Mouse (Mus musculus): ENCODE results near the gene Sptan1. TPM values are rescaled to one million over a fixed set of nuclear protein-coding genes. Genes with fewer than 3 reads are reported as not detected.

Sptan1 gene
- polyA plus RNA-seq, 1 experiment from 2014 or later = 243 TPM

GRCm38 (mm10) chr2:30080181-30080800 is 114.9 kb downstream of the Sptan1 start:
- Histone ChIP-seq H3K9me3 (replicated peaks; ENCODE audit: control insufficient read depth, low read length, poor library complexity, severe bottlenecking) (no peaks in the 10 kb centered on the region), H3K4me2 (ENCODE audit: low read length) (no peak overlapping the region), H3K9ac (ENCODE audit: low read depth, low read length) (no peak overlapping the region), H3K27me3 (ENCODE audit: control insufficient read depth, insufficient read depth, low read depth, low read length) (no peaks in the 10 kb centered on the region), H3K36me3 (ENCODE audit: control insufficient read depth, insufficient read depth, low read length) (no peaks in the 10 kb centered on the region), H3K4me1 (ENCODE audit: control insufficient read depth, insufficient read depth, low read length) (peaks cover 11% of the 10 kb centered on the region), H3K27ac (ENCODE audit: low read length) (no peak overlapping the region), H3K4me3 (ENCODE audit: low read depth, low read length) (no peak overlapping the region)
- no peak for ATAC-seq
- 88% methylated on average over 15 of the region's 15 CpGs for WGBS

Small RNA genes lying within 50 kb of the gene (microRNA-seq; reads per million reads assigned to microRNA genes)
- gene Mir6997 = not detected

Other genes with a start within 250 kb of the Sptan1 start
- 0.23 and 0.32 TPM in 2 replicates for gene Gm13420, start 213.9 kb upstream of the Sptan1 start, polyA plus RNA-seq (2015; fragmentation: Nextera tagmentation; extraction: Ambion mirVana)
- gene Gm13547, start 206.2 kb upstream of the Sptan1 start, polyA plus RNA-seq (2015; fragmentation: Nextera tagmentation; extraction: Ambion mirVana) = not detected in 2 replicates
- gene Coq4, start 178.1 kb upstream of the Sptan1 start, polyA plus RNA-seq (2015; fragmentation: Nextera tagmentation; extraction: Ambion mirVana) = 38.3 and 40.5 TPM in 2 replicates
- 30.8 and 32.8 TPM in 2 replicates for gene Trub2, start 177.1 kb upstream of the Sptan1 start, polyA plus RNA-seq (2015; fragmentation: Nextera tagmentation; extraction: Ambion mirVana)
- 42.6 and 43.2 TPM in 2 replicates for gene Slc27a4, start 162.9 kb upstream of the Sptan1 start, polyA plus RNA-seq (2015; fragmentation: Nextera tagmentation; extraction: Ambion mirVana)
- 21.8 and 29.9 TPM in 2 replicates for gene Urm1, start 145.5 kb upstream of the Sptan1 start, polyA plus RNA-seq (2015; fragmentation: Nextera tagmentation; extraction: Ambion mirVana)
- 15.1 and 21.2 TPM in 2 replicates for gene Cercam, start 96.4 kb upstream of the Sptan1 start, polyA plus RNA-seq (2015; fragmentation: Nextera tagmentation; extraction: Ambion mirVana)
- 66.2 and 69.9 TPM in 2 replicates for gene Odf2, start 76.3 kb upstream of the Sptan1 start, polyA plus RNA-seq (2015; fragmentation: Nextera tagmentation; extraction: Ambion mirVana)
- gene Gle1, start 30.1 kb upstream of the Sptan1 start, polyA plus RNA-seq (2015; fragmentation: Nextera tagmentation; extraction: Ambion mirVana) = 65.3 and 72.9 TPM in 2 replicates
- 82.5 and 85.9 TPM in 2 replicates for gene Wdr34, start 83.3 kb downstream of the Sptan1 start, polyA plus RNA-seq (2015; fragmentation: Nextera tagmentation; extraction: Ambion mirVana)
- 314 and 357 TPM in 2 replicates for gene Set, start 91.8 kb downstream of the Sptan1 start, polyA plus RNA-seq (2015; fragmentation: Nextera tagmentation; extraction: Ambion mirVana)
- 1.5 and 2.1 TPM in 2 replicates for gene Pkn3, start 112.1 kb downstream of the Sptan1 start, polyA plus RNA-seq (2015; fragmentation: Nextera tagmentation; extraction: Ambion mirVana)
- 21.1 and 26.9 TPM in 2 replicates for gene Zdhhc12, start 128.1 kb downstream of the Sptan1 start, polyA plus RNA-seq (2015; fragmentation: Nextera tagmentation; extraction: Ambion mirVana)
- 13.1 and 13.5 TPM in 2 replicates for gene Zer1, start 159.0 kb downstream of the Sptan1 start, polyA plus RNA-seq (2015; fragmentation: Nextera tagmentation; extraction: Ambion mirVana)
- 11.8 and 14.3 TPM in 2 replicates for gene Tbc1d13, start 168.2 kb downstream of the Sptan1 start, polyA plus RNA-seq (2015; fragmentation: Nextera tagmentation; extraction: Ambion mirVana)
- gene Endog, start 205.9 kb downstream of the Sptan1 start, polyA plus RNA-seq (2015; fragmentation: Nextera tagmentation; extraction: Ambion mirVana) = 22.6 and 27.0 TPM in 2 replicates
- 63.0 and 67.3 TPM in 2 replicates for gene Spout1, start 212.9 kb downstream of the Sptan1 start, polyA plus RNA-seq (2015; fragmentation: Nextera tagmentation; extraction: Ambion mirVana)
- 13.4 and 15.8 TPM in 2 replicates for gene Kyat1, start 240.3 kb downstream of the Sptan1 start, polyA plus RNA-seq (2015; fragmentation: Nextera tagmentation; extraction: Ambion mirVana)

All from midbrain, embryonic 16.5 days (tissue).